Mouse (Mus musculus) gastrocnemius, adult 2 months (tissue): ENCODE results near the gene S100pbp. TPM values are rescaled to one million over a fixed set of nuclear protein-coding genes. Genes with fewer than 3 reads are reported as not detected.
"Not testable (repeated sequence)": the region's sequence is repeated elsewhere in the genome, so short reads cannot be mapped to it uniquely, and the experiment has no call there.

Experiments
- DNase-seq: peaks from one replicate; pipeline ENCODE4 v3.0.0; 2022
- H3K27ac ChIP-seq: fragments of 200-600 bp; 2 replicates; pipeline ENCODE4 v1.8.1; 2022; ENCODE audit warnings: mild to moderate bottlenecking
- H3K4me3 ChIP-seq: fragments of 200-600 bp; 2 replicates; pipeline ENCODE4 v1.8.1; 2022; ENCODE audit warnings: mild to moderate bottlenecking, moderate library complexity
- CTCF ChIP-seq: fragments of 200-600 bp; IDR thresholded peaks from 2 replicates; pipeline ENCODE4 v1.8.1; 2022; ENCODE audit warnings: antibody characterized with exemption, mild to moderate bottlenecking, moderate library complexity
- intact Hi-C: fragments of 180-260 bp; cut with DNase I; formaldehyde crosslinking; loops from one replicate; pipeline ENCODE4 v1.15.1; 2025
- total RNA-seq, 2 experiments: library from RNA; stranded (reverse); gene quantifications; 2 replicates each; pipeline ENCODE4 v1.2.3; 2021

The S100pbp gene
- total RNA-seq, 2 experiments from 2014 or later = 4.7 to 4.9 TPM

GRCm38 (mm10) chr4:129227170-129227984 lies 37.9 kb upstream of the S100pbp start:
- no peak overlapping the region for H3K4me3 ChIP-seq
- no peak for DNase-seq
- H3K27ac ChIP-seq = no peak overlapping the region
- no peak for TF ChIP-seq CTCF
- intact Hi-C loops = no loop called here

- Histone ChIP-seq H3K27ac (no peak overlapping the region), H3K4me3 (no peak overlapping the region)
- DNase-seq = peak; percentile 59
- TF ChIP-seq CTCF = no peak
- intact Hi-C loops = no loop called here
Measured at GRCm38 (mm10) chr4:129226441-129226963, 37.0 kb upstream of the S100pbp start.

GRCm38 (mm10) chr4:129225315-129225714 lies 35.8 kb upstream of the S100pbp start:
- DNase-seq = no peak
- intact Hi-C loops = no loop called here

GRCm38 (mm10) chr4:129223421-129224281 lies 34.1 kb upstream of the S100pbp start:
- TF ChIP-seq CTCF = no peak
- intact Hi-C loops = loop anchor here (5.0 kb wide), 1 partner anchor 44 kb away; no protein-coding TSS in a partner anchor
- peak overlapping the region; percentile 65 for H3K4me3 ChIP-seq
- no peak overlapping the region for H3K27ac ChIP-seq
- peak; percentile 64 for DNase-seq

More at GRCm38 (mm10) chr4:129225315-129225714, 35.8 kb upstream of the S100pbp start:
- no peak overlapping the region for H3K4me3 ChIP-seq
- H3K27ac ChIP-seq = no peak overlapping the region
- TF ChIP-seq CTCF = no peak

GRCm38 (mm10) chr4:129222019-129222925 lies 32.7 kb upstream of the S100pbp start:
- peak; percentile 61 for DNase-seq
- no peak for TF ChIP-seq CTCF
- Histone ChIP-seq H3K4me3 (peak overlapping the region; percentile 36), H3K27ac (peak overlapping the region; percentile 6; the same call in 1 of the 2 replicates)
- intact Hi-C loops = loop anchor here (5.0 kb wide), 1 partner anchor 45 kb away; no protein-coding TSS in a partner anchor

- no peak for DNase-seq
- intact Hi-C loops = loop anchor here (5.0 kb wide), 1 partner anchor 46 kb away; no protein-coding TSS in a partner anchor
Measured at GRCm38 (mm10) chr4:129221097-129222010, 31.8 kb upstream of the S100pbp start.

GRCm38 (mm10) chr4:129220376-129221089 lies 31.0 kb upstream of the S100pbp start:
- intact Hi-C loops = loop anchor here (5.0 kb wide), 1 partner anchor 47 kb away; no protein-coding TSS in a partner anchor
- no peak overlapping the region for H3K4me3 ChIP-seq
- no peak for TF ChIP-seq CTCF
- H3K27ac ChIP-seq = no peak overlapping the region
- DNase-seq = peak; percentile 61

More at GRCm38 (mm10) chr4:129221097-129222010, 31.8 kb upstream of the S100pbp start:
- no peak for TF ChIP-seq CTCF
- H3K27ac ChIP-seq = 0 out of 2 replicates have a peak overlapping the region, but pooled peaks have one; percentile 6
- peak overlapping the region; percentile 36 for H3K4me3 ChIP-seq

GRCm38 (mm10) chr4:129219198-129219597 lies 29.7 kb upstream of the S100pbp start:
- no peak for TF ChIP-seq CTCF
- no peak overlapping the region for H3K27ac ChIP-seq
- DNase-seq = no peak
- H3K4me3 ChIP-seq = no peak overlapping the region
- intact Hi-C loops = no loop called here

GRCm38 (mm10) chr4:129218569-129219175 lies 29.1 kb upstream of the S100pbp start:
- intact Hi-C loops = no loop called here
- H3K27ac ChIP-seq = no peak overlapping the region
- no peak overlapping the region for H3K4me3 ChIP-seq
- DNase-seq = no peak
- TF ChIP-seq CTCF = no peak

GRCm38 (mm10) chr4:129212486-129212885 lies 23.0 kb upstream of the S100pbp start:
- H3K27ac ChIP-seq, intact Hi-C loops, H3K4me3 ChIP-seq, DNase-seq: not testable (repeated sequence)
- TF ChIP-seq CTCF = peak; percentile 62
